Mouse (Mus musculus) mature B cell (primary cell): ENCODE data around the gene Dnmt1.

Experiments
- in situ Hi-C: fragments of 300-500 bp; cut with MboI; formaldehyde crosslinking; loops from 2 replicates; pipeline ENCODE4 v1.14.3; 2019

The Dnmt1 gene

GRCm38 (mm10) chr9:20943396-20943795, 16.3 kb downstream of the Dnmt1 start:
- in situ Hi-C loops = no loop called here

- in situ Hi-C loops = no loop called here
Measured at GRCm38 (mm10) chr9:20923258-20923657, 36.4 kb downstream of the Dnmt1 start.

- in situ Hi-C loops = no loop called here
Measured at GRCm38 (mm10) chr9:20916160-20916559, 43.5 kb downstream of the Dnmt1 start.

- in situ Hi-C loops = no loop called here
Measured at GRCm38 (mm10) chr9:20909948-20910347, 49.7 kb downstream of the Dnmt1 start.

- in situ Hi-C loops = no loop called here
Measured at GRCm38 (mm10) chr9:20902174-20902491, 57.6 kb downstream of the Dnmt1 start.

- in situ Hi-C loops = no loop called here
Measured at GRCm38 (mm10) chr9:20901466-20902173, 58.1 kb downstream of the Dnmt1 start.

GRCm38 (mm10) chr9:20898511-20899073, 61.1 kb downstream of the Dnmt1 start, which contains the start of gene Eif3g:
Eif3g (minus strand) TSS chr9:20898623.
- in situ Hi-C loops = loop anchor here (10.0 kb wide), 2 partner anchors 106 to 246 kb away; partner anchors contain the start of genes Cdc37 and Mrpl4

GRCm38 (mm10) chr9:20897736-20898510, 61.8 kb downstream of the Dnmt1 start:
- in situ Hi-C loops = loop anchor here (10.0 kb wide), 2 partner anchors 107 to 247 kb away; partner anchors contain the start of genes Cdc37 and Mrpl4

GRCm38 (mm10) chr9:20895382-20895781, 64.3 kb downstream of the Dnmt1 start:
- in situ Hi-C loops = loop anchor here (10.0 kb wide), 2 partner anchors 109 to 249 kb away; partner anchors contain the start of genes Cdc37 and Mrpl4

- in situ Hi-C loops = loop anchor here (10.0 kb wide), 2 partner anchors 110 to 250 kb away; partner anchors contain the start of genes Cdc37 and Mrpl4
Measured at GRCm38 (mm10) chr9:20894629-20895028, 65.1 kb downstream of the Dnmt1 start.

- in situ Hi-C loops = loop anchor here (10.0 kb wide), 2 partner anchors 111 to 251 kb away; partner anchors contain the start of genes Cdc37 and Mrpl4
Measured at GRCm38 (mm10) chr9:20893590-20894343, 65.9 kb downstream of the Dnmt1 start.

GRCm38 (mm10) chr9:20893069-20893468, 66.6 kb downstream of the Dnmt1 start:
- in situ Hi-C loops = loop anchor here (10.0 kb wide), 2 partner anchors 112 to 252 kb away; partner anchors contain the start of genes Cdc37 and Mrpl4

GRCm38 (mm10) chr9:20892104-20892653, 67.5 kb downstream of the Dnmt1 start:
- in situ Hi-C loops = loop anchor here (10.0 kb wide), 2 partner anchors 113 to 253 kb away; partner anchors contain the start of genes Cdc37 and Mrpl4

- in situ Hi-C loops = loop anchor here (10.0 kb wide), 2 partner anchors 113 to 253 kb away; partner anchors contain the start of genes Cdc37 and Mrpl4
Measured at GRCm38 (mm10) chr9:20891339-20892103, 68.2 kb downstream of the Dnmt1 start.

GRCm38 (mm10) chr9:20890411-20890810, 69.3 kb downstream of the Dnmt1 start:
- in situ Hi-C loops = loop anchor here (10.0 kb wide), 2 partner anchors 114 to 254 kb away; partner anchors contain the start of genes Cdc37 and Mrpl4

- in situ Hi-C loops = loop anchor here (10.0 kb wide), 2 partner anchors 115 to 255 kb away; partner anchors contain the start of genes Cdc37 and Mrpl4
Measured at GRCm38 (mm10) chr9:20889185-20890141, 70.2 kb downstream of the Dnmt1 start.

GRCm38 (mm10) chr9:20888386-20888765, 71.3 kb downstream of the Dnmt1 start:
- in situ Hi-C loops = no loop called here

GRCm38 (mm10) chr9:20887704-20888385, 71.8 kb downstream of the Dnmt1 start, which contains the start of gene Ppan:
Ppan (plus strand) TSS chr9:20888175.
- in situ Hi-C loops = no loop called here
